Mouse (Mus musculus) cerebral cortex, adult 2 months (tissue): ENCODE data around the gene Hoxc9.

ENCODE experiments used
- WGBS: fragments of 180-500 bp; shearing (Covaris S2); methylation state at CpG from one replicate; pipeline ENCODE4 v1.1.7; 2018; 5-methylcytosine and 5-hydroxymethylcytosine counted together

Hoxc9 gene

GRCm38 (mm10) chr15:102998608-102999182, 22.5 kb downstream of the Hoxc9 start:
- 3% methylated on average over 19 of the region's 19 CpGs for WGBS

GRCm38 (mm10) chr15:102999183-102999831, 23.1 kb downstream of the Hoxc9 start:
- WGBS = under 1% methylated on average over 33 of the region's 33 CpGs

GRCm38 (mm10) chr15:102999955-103000354, 23.7 kb downstream of the Hoxc9 start:
- WGBS = 7% methylated on average over 11 of the region's 11 CpGs

GRCm38 (mm10) chr15:103000501-103000901, 24.3 kb downstream of the Hoxc9 start:
- WGBS = 13% methylated on average over 24 of the region's 24 CpGs

GRCm38 (mm10) chr15:103001370-103001769, 25.1 kb downstream of the Hoxc9 start:
- 66% methylated on average over 2 of the region's 2 CpGs for WGBS

GRCm38 (mm10) chr15:103002156-103002555, 25.9 kb downstream of the Hoxc9 start:
- 42% methylated on average over 4 of the region's 4 CpGs for WGBS

- 11% methylated on average over 13 of the region's 13 CpGs for WGBS
These were observed 26.7 kb downstream of the Hoxc9 start for GRCm38 (mm10) chr15:103002821-103003448.

GRCm38 (mm10) chr15:103005308-103005707, 29.1 kb downstream of the Hoxc9 start:
- 3% methylated on average over 17 of the region's 17 CpGs for WGBS

GRCm38 (mm10) chr15:103005797-103006196, 29.6 kb downstream of the Hoxc9 start:
- 5% methylated on average over 5 of the region's 5 CpGs for WGBS

- WGBS = 21% methylated on average over 1 of the region's 1 CpGs
These were observed 30.1 kb downstream of the Hoxc9 start for GRCm38 (mm10) chr15:103006326-103006725.

GRCm38 (mm10) chr15:103009265-103010111, 33.2 kb downstream of the Hoxc9 start:
- WGBS = 3% methylated on average over 27 of the region's 27 CpGs

GRCm38 (mm10) chr15:103010112-103010846, 34.0 kb downstream of the Hoxc9 start:
- WGBS = 4% methylated on average over 31 of the region's 31 CpGs

GRCm38 (mm10) chr15:103010847-103011555, 34.8 kb downstream of the Hoxc9 start:
- WGBS = 4% methylated on average over 28 of the region's 28 CpGs

GRCm38 (mm10) chr15:103011928-103012486, 35.8 kb downstream of the Hoxc9 start:
- 8% methylated on average over 26 of the region's 26 CpGs for WGBS

- WGBS = 6% methylated on average over 17 of the region's 17 CpGs
These were observed 37.2 kb downstream of the Hoxc9 start for GRCm38 (mm10) chr15:103013238-103013984.

GRCm38 (mm10) chr15:103014166-103015008, 38.1 kb downstream of the Hoxc9 start:
- 2% methylated on average over 51 of the region's 57 CpGs for WGBS

- WGBS = 6% methylated on average over 28 of the region's 28 CpGs
These were observed 38.8 kb downstream of the Hoxc9 start for GRCm38 (mm10) chr15:103015009-103015399.

- WGBS = 21% methylated on average over 19 of the region's 19 CpGs
These were observed 39.3 kb downstream of the Hoxc9 start for GRCm38 (mm10) chr15:103015406-103016166.
